Mouse (Mus musculus): ENCODE results near the gene Ccdc169. TPM values are rescaled to one million over a fixed set of nuclear protein-coding genes. Genes with fewer than 3 reads are reported as not detected.

Ccdc169 gene
- polyA plus RNA-seq, 1 experiment, result 0.19 TPM

DNA sequence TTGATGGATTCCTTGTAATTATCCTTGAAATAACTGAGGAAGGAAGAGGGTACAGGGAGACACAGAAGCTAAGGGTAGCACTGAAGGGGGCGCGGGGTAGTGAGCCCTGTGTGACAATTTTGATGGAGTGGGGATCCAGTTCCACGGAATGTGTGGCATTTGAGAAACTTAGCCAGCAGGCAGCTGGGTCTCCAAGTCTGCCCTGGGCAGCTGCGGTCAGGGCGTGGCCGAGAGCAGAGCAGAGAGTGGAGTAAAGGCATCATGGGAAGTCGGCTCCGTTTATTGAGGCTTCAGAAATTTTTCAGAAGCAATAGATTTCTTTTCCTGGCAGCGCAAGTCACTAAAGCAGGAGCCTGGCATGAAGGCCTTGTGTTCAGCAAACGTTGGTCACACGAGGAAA lies 38.1 kb upstream of the Ccdc169 start:
- no peak for TF ChIP-seq POLR2A (IDR thresholded peaks at IDR 0.05; ENCODE audit: extremely low read depth, insufficient read depth, low read length)
- no peak for TF ChIP-seq CTCF (IDR thresholded peaks at IDR 0.05; ENCODE audit: extremely low read depth, insufficient read depth, low read length)
- Histone ChIP-seq H3K4me1 (ENCODE audit: control insufficient read depth, insufficient read depth, low read length) (peaks cover 4% of the 10 kb centered on the region; the same call in 1 of the 2 replicates), H3K27ac (ENCODE audit: insufficient read depth, low read length) (no peak overlapping the region)

DNA sequence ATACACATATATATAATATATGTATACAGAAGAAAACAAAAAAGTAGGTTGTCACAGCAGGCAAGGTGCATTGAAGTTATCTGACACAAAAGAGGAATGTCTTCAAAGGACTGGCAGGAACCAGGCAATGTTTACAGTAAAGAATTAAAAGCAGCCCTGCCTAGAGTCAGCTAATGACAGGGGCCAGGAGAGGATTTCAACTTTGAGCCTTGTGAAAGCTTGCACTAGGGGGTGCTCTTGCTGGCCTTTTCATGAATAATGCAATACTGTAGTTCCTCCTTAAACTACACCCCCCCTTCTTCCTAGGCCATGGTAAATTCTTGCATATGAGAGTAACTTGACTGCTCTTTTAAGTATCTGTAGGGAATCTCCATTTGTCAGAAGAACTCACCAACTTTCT lies 36.0 kb upstream of the Ccdc169 start:
- H3K4me3 ChIP-seq (ENCODE audit: insufficient read depth, low read length), result no peak overlapping the region
- H3K27ac ChIP-seq (ENCODE audit: insufficient read depth, low read length), result no peak overlapping the region
- TF ChIP-seq POLR2A (IDR thresholded peaks at IDR 0.05; ENCODE audit: extremely low read depth, insufficient read depth, low read length) (no peak), CTCF (IDR thresholded peaks at IDR 0.05; ENCODE audit: extremely low read depth, insufficient read depth, low read length) (no peak)
- peaks cover 4% of the 10 kb centered on the region; the same call in 1 of the 2 replicates for H3K4me1 ChIP-seq (ENCODE audit: control insufficient read depth, insufficient read depth, low read length)

More for the DNA sequence above, 38.1 kb upstream of the Ccdc169 start:
- no peak overlapping the region for H3K4me3 ChIP-seq (ENCODE audit: insufficient read depth, low read length)

DNA sequence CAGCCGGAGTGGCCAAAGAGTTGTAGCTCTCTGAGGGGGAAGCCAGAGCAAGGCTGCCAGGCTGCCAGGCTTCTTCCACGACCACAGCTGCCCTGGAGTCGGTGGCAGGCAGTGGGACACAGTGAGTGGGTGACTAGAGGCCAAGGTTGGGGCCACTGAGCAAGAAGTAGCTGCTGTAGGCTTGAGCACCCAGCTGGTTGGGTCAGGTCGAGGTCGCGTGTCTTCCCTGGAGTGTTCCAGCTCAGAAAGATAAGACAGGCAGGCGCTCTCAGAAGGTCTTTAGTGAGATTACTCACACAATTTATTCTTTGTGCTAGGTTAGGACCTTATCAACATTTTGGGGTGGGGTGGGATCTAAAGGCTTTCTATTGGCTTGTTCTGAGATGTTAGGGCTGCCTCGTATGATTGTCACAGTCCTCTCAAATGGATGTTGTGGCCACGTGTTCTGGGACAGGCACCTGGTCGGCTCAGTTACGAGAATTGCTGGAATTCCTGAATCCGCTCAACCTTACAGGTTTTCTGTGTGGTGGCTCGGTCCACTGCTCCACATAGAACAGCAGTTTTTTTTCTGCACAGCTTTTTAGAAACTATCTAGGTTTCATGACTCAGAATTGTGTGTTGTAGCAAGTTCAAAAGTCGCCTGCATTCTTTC lies 31.6 kb upstream of the Ccdc169 start:
- Histone ChIP-seq H3K4me3 (ENCODE audit: insufficient read depth, low read length) (no peak overlapping the region), H3K4me1 (ENCODE audit: control insufficient read depth, insufficient read depth, low read length) (no peaks in the 10 kb centered on the region), H3K27ac (ENCODE audit: insufficient read depth, low read length) (no peak overlapping the region)
- TF ChIP-seq POLR2A (IDR thresholded peaks at IDR 0.05; ENCODE audit: extremely low read depth, insufficient read depth, low read length) (no peak), CTCF (IDR thresholded peaks at IDR 0.05; ENCODE audit: extremely low read depth, insufficient read depth, low read length) (no peak)

DNA sequence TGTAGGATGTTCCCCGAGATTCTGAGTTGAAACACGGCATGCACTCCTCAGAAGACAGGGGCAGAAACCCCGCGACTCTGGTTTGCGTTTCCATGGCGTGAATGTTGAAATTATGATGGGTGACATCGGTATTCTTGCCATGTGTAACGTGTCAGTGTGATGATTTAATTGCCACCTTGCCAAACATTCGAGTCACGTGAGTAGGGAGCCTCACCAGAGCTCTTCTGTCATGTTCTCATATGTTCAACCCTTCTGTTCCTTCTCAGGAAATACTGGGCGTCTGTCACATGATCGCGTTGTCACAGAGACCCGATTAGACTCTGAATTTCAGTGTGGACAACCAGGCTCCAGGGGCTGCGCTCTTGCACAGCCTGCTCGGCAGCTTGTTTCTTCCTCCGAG lies 31.1 kb upstream of the Ccdc169 start:
- Histone ChIP-seq H3K4me3 (ENCODE audit: insufficient read depth, low read length) (no peak overlapping the region), H3K27ac (ENCODE audit: insufficient read depth, low read length) (no peak overlapping the region)
- TF ChIP-seq POLR2A (IDR thresholded peaks at IDR 0.05; ENCODE audit: extremely low read depth, insufficient read depth, low read length), result no peak
- no peak for TF ChIP-seq CTCF (IDR thresholded peaks at IDR 0.05; ENCODE audit: extremely low read depth, insufficient read depth, low read length)

DNA sequence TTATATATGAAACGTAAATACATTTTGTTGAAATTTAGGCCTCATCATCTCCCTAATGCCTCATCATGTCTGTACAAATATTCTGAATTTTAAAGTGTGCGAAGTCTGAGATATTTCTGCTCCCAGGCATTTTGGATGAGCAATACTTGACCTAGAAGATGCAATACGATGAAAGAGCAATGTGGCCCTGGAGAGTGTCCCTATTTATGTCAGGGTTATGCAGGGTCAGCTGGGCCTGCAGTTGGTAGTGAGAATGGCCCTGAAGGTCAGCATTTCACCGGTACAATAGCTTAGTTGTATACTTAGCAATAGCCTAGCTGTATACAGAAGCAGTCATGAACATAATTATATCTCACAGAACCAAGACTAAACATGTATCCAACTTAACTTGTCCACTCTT lies 28.0 kb upstream of the Ccdc169 start:
- H3K4me1 ChIP-seq (ENCODE audit: control insufficient read depth, insufficient read depth, low read length), result no peaks in the 10 kb centered on the region
- H3K4me3 ChIP-seq (ENCODE audit: insufficient read depth, low read length), result no peak overlapping the region
- no peak overlapping the region for H3K27ac ChIP-seq (ENCODE audit: insufficient read depth, low read length)
- TF ChIP-seq POLR2A (IDR thresholded peaks at IDR 0.05; ENCODE audit: extremely low read depth, insufficient read depth, low read length) (no peak), CTCF (IDR thresholded peaks at IDR 0.05; ENCODE audit: extremely low read depth, insufficient read depth, low read length) (no peak)

More for the DNA sequence above, 31.1 kb upstream of the Ccdc169 start:
- no peaks in the 10 kb centered on the region for H3K4me1 ChIP-seq (ENCODE audit: control insufficient read depth, insufficient read depth, low read length)

DNA sequence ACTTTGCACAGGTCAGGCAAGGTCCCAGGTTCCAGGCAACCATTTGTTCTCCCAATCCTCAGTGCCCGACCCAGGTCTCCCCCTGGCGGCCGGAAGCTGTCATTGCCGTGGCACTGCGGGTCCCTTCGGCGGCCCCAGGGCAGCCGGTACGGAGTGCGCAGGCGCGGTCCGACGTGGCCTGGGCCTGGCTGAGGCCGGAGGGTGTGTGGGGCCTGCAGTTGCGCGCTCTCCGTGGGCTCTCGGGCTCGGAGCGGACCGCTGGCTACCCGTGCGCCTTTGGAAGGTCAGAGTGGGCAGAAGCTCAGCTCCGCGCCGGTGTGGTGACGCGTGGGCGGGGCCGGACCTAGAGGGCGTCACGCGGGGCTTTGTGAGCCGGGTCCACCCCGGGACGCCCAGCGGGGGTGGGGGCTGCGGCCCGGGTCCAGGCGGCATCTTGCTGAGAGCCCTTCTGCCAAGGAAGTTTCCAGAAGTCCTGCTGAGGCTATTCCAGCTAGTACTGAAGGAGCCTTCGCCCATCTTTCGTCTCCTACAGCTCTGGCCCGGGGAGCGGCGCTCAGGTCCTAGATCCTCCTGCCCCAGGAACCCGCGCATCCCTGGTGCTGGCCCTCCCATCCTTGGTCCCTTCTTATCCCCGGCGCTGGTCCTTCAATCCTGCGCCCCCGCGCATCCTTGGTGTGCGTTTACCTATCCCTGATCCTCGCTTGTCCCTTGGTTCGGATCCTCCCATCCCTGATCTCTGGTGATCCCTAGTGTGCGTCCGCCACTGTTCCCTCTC lies 25.0 kb upstream of the Ccdc169 start, which contains the start of gene Spg20:
Gene Spg20 (plus strand): TSS at position 174 of the 775 bp plus-strand sequence.
- H3K4me3 ChIP-seq (ENCODE audit: insufficient read depth, low read length), result peak within 1 kb of the TSS; percentile 65
- H3K4me1 ChIP-seq (ENCODE audit: control insufficient read depth, insufficient read depth, low read length), result peaks cover 3% of the 10 kb centered on the region
- peak within 1 kb of the TSS; percentile 71; the same call in 1 of the 2 replicates for H3K27ac ChIP-seq (ENCODE audit: insufficient read depth, low read length)
- peak; percentile 74 for TF ChIP-seq CTCF (IDR thresholded peaks at IDR 0.05; ENCODE audit: extremely low read depth, insufficient read depth, low read length)
- TF ChIP-seq POLR2A (IDR thresholded peaks at IDR 0.05; ENCODE audit: extremely low read depth, insufficient read depth, low read length), result peak; percentile 88

DNA sequence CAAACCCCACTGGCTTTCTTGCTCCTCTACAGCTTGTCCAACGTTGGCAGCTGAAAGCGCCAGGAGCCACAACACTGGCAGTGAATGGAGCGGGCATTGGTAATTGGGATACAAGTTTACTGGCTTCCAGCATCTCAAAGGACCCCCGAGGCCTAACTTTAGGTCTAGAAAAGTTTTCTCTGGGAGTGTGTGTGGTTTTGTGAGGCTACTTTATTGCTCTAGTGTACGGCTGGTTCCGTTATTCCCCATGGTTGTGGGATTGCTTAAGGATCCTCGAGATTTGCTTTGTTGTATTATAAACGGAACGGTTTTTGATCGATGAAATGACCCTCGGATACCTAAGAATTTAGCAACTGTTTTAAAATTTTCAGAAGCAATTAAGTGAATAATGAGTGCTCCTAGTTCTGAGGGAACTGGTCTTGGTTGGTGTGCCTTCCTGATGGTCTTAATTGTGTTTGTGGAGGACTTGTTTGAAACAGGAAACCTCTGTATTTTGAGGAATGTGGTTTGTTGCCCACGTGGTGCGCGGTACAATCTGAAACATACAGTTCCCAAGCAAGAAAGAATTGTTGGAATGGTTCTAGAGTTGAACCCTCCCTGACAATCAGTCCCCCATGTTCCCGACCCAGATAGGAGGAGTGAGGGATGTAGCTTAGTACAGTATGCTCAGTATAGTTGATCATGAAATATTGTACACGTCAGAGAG lies 24.3 kb upstream of the Ccdc169 start:
- peak overlapping the region; percentile 65 for H3K4me3 ChIP-seq (ENCODE audit: insufficient read depth, low read length)
- H3K27ac ChIP-seq (ENCODE audit: insufficient read depth, low read length), result 0 out of 2 replicates have a peak overlapping the region, but pooled peaks have one; percentile 71
- H3K4me1 ChIP-seq (ENCODE audit: control insufficient read depth, insufficient read depth, low read length), result peaks cover 3% of the 10 kb centered on the region
- TF ChIP-seq CTCF (IDR thresholded peaks at IDR 0.05; ENCODE audit: extremely low read depth, insufficient read depth, low read length), result no peak
- TF ChIP-seq POLR2A (IDR thresholded peaks at IDR 0.05; ENCODE audit: extremely low read depth, insufficient read depth, low read length), result no peak

DNA sequence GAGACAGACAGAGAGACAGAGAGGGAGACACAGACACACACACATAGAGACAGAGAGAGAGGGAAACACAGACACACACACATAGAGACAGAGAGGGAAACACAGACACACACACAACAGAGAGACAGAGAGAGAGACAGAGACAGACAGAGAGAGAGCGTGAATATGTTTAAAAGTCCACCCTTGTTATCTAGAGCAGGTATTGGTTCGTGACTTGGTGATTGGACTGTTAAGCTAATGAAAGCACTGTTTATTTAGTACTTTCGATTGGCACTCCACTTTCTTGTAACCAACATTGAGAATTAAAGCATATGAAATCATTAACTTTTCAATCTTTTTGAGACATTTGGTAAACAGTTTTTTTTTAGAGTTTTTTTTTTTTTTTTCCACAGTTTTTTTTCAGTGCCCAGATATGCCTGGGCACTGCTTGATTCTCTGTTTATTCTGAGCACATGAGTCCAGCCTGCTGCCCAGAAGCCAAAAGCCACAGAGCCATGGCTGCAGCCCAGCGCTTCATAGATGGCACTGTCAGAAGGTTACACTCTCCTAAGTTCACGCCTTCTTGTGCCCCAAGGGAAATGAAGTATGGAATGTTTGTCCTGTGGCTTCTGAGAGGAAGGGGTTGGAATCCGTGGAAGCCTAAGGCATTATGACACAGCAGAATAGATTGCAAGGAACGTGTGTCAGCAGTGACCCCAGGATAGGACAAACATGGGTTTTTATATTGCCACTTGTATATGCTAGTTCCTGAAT lies 22.6 kb upstream of the Ccdc169 start:
- Histone ChIP-seq H3K4me3 (ENCODE audit: insufficient read depth, low read length) (no peak overlapping the region), H3K4me1 (ENCODE audit: control insufficient read depth, insufficient read depth, low read length) (peaks cover 3% of the 10 kb centered on the region), H3K27ac (ENCODE audit: insufficient read depth, low read length) (no peak overlapping the region)
- TF ChIP-seq CTCF (IDR thresholded peaks at IDR 0.05; ENCODE audit: extremely low read depth, insufficient read depth, low read length) (no peak), POLR2A (IDR thresholded peaks at IDR 0.05; ENCODE audit: extremely low read depth, insufficient read depth, low read length) (no peak)

DNA sequence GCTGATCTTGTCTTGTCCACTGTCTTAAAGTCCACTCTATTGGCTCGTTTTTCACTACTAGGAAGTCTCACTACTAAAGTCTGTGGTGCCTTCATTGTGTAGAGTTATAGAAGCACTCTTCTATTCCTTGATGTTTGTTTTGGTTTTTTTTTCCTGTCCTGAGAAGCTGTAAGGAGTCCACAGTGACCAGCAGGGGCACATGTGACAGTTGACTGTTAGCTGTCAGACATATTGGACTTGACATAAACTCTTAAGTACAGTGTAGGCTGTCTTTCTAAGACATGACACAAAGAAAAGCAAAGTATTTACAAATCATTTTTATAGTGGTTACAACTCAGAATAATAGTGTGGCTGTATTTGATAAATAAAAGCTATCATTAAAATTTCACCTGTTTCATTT lies 22.1 kb upstream of the Ccdc169 start:
- no peak overlapping the region for H3K4me3 ChIP-seq (ENCODE audit: insufficient read depth, low read length)
- no peak overlapping the region for H3K27ac ChIP-seq (ENCODE audit: insufficient read depth, low read length)
- TF ChIP-seq CTCF (IDR thresholded peaks at IDR 0.05; ENCODE audit: extremely low read depth, insufficient read depth, low read length), result no peak
- TF ChIP-seq POLR2A (IDR thresholded peaks at IDR 0.05; ENCODE audit: extremely low read depth, insufficient read depth, low read length), result no peak
- peaks cover 3% of the 10 kb centered on the region for H3K4me1 ChIP-seq (ENCODE audit: control insufficient read depth, insufficient read depth, low read length)
